13 mouse cellular contexts compared by ENCODE assay signal in genomic region chr6:115985622-115986021, GRCm38 (mm10). TPM values are rescaled to one million over a fixed set of nuclear protein-coding genes. Genes with fewer than 3 reads are reported as not detected.
A peak's percentile ranks its signal among the peaks of the same experiment; 100 is the strongest.
DNase-seq lines count a peak whose midpoint lies in the region; ATAC-seq and TF ChIP-seq lines count a peak whose summit lies in the region.
"Had no signal": no experiment of that assay in that cellular context is flagged by ENCODE, and none has a peak within 500 bp of the region (broad histone marks: within the 10 kb centered on the region; RNA-seq: fewer than 3 reads in every experiment).

No protein-coding gene starts in this region.

- H3K4me2 ChIP-seq in heart, embryonic 12.5 days = peak overlapping the region; percentile 75
- H3K4me2 ChIP-seq in lung, embryonic 14.5 days = peak overlapping the region; percentile 91
- H3K4me2 ChIP-seq in stomach, embryonic 14.5 days (replicated peaks; ENCODE audit: low read depth, low read length) = peak overlapping the region; percentile 17; the same call in 1 of the 2 replicates
- H3K4me2 ChIP-seq: midbrain, embryonic 15.5 days had no signal

- 47% methylated on average over 9 of the region's 9 CpGs for WGBS in heart, embryonic 12.5 days
- 20% methylated on average over 9 of the region's 9 CpGs for WGBS in lung, embryonic 14.5 days
- WGBS in stomach, embryonic 14.5 days = 39% methylated on average over 9 of the region's 9 CpGs

- no peaks in the 10 kb centered on the region for H3K36me3 ChIP-seq in heart, embryonic 12.5 days
- H3K36me3 ChIP-seq in lung, embryonic 14.5 days (ENCODE audit: insufficient read depth) = peaks cover 15% of the 10 kb centered on the region
- no peaks in the 10 kb centered on the region for H3K36me3 ChIP-seq in stomach, embryonic 14.5 days (ENCODE audit: control insufficient read depth, insufficient read depth, low read length)
- H3K36me3 ChIP-seq: midbrain, embryonic 15.5 days had no signal

- DNase-seq in heart, adult 8-10 months (ENCODE audit: low spot score) = no peak
- peak; percentile 33 for DNase-seq in lung, embryonic 14.5 days
- DNase-seq in lung, postnatal 10 days = no peak
- DNase-seq in layer of hippocampus, adult 9-11 months = no peak
- DNase-seq: left cerebral cortex, postnatal 4 days; lung, postnatal 36 days; right cerebral cortex, postnatal 4 days had no signal

- H3K9me3 ChIP-seq in heart, embryonic 12.5 days (replicated peaks) = no peaks in the 10 kb centered on the region
- no peaks in the 10 kb centered on the region for H3K9me3 ChIP-seq in lung, embryonic 14.5 days (ENCODE audit: low read depth, low read length)
- no peaks in the 10 kb centered on the region for H3K9me3 ChIP-seq in stomach, embryonic 14.5 days (ENCODE audit: control insufficient read depth, low read depth, low read length)
- H3K9me3 ChIP-seq: midbrain, embryonic 15.5 days had no signal

- H3K4me3 ChIP-seq in heart, embryonic 12.5 days = no peak overlapping the region
- no peak overlapping the region for H3K4me3 ChIP-seq in lung, embryonic 14.5 days (ENCODE audit: low read depth, low read length)
- H3K4me3 ChIP-seq in brown adipose tissue, adult 24 weeks (ENCODE audit: insufficient read depth, low read depth, low read length) = 0 out of 2 replicates have a peak overlapping the region, but pooled peaks have one; percentile 8
- no peak overlapping the region for H3K4me3 ChIP-seq in stomach, embryonic 14.5 days (ENCODE audit: low read depth, low read length)
- H3K4me3 ChIP-seq: midbrain, embryonic 15.5 days had no signal

- no peak for TF ChIP-seq CTCF in lung, embryonic 14.5 days (IDR thresholded peaks at IDR 0.05; ENCODE audit: low read depth)

- H3K4me1 ChIP-seq in heart, embryonic 12.5 days (replicated peaks) = peaks cover 75% of the 10 kb centered on the region
- peaks cover 52% of the 10 kb centered on the region for H3K4me1 ChIP-seq in lung, embryonic 14.5 days (ENCODE audit: insufficient read depth)
- peaks cover 59% of the 10 kb centered on the region for H3K4me1 ChIP-seq in brown adipose tissue, adult 24 weeks (ENCODE audit: control insufficient read depth, insufficient read depth, insufficient read length, low read length)
- H3K4me1 ChIP-seq in stomach, embryonic 14.5 days (ENCODE audit: control insufficient read depth, insufficient read depth, low read length) = peaks cover 40% of the 10 kb centered on the region

- H3K9ac ChIP-seq in heart, embryonic 12.5 days = peak overlapping the region; percentile 48
- 0 out of 2 replicates have a peak overlapping the region, but pooled peaks have one; percentile 20 for H3K9ac ChIP-seq in lung, embryonic 14.5 days
- no peak overlapping the region for H3K9ac ChIP-seq in stomach, embryonic 14.5 days (replicated peaks; ENCODE audit: low read depth, low read length)
- H3K9ac ChIP-seq: midbrain, embryonic 15.5 days had no signal

- H3K27me3 ChIP-seq in heart, embryonic 12.5 days (replicated peaks) = no peaks in the 10 kb centered on the region
- H3K27me3 ChIP-seq in lung, embryonic 14.5 days (ENCODE audit: insufficient read depth, low read length) = no peaks in the 10 kb centered on the region
- H3K27me3 ChIP-seq in stomach, embryonic 14.5 days (ENCODE audit: control insufficient read depth, insufficient read depth, low read length) = no peaks in the 10 kb centered on the region

- no peak for ATAC-seq in heart, embryonic 12.5 days (ENCODE audit: insufficient number of reproducible peaks, low FRiP score)
- no peak for ATAC-seq in lung, embryonic 14.5 days (ENCODE audit: insufficient read depth)
- no peak for ATAC-seq in stomach, embryonic 14.5 days (ENCODE audit: insufficient number of reproducible peaks, insufficient read depth, low FRiP score, low read depth)
- ATAC-seq: midbrain, embryonic 15.5 days had no signal

- no peak overlapping the region for H3K27ac ChIP-seq in heart, embryonic 12.5 days (ENCODE audit: poor library complexity, severe bottlenecking)
- H3K27ac ChIP-seq in lung, embryonic 14.5 days (ENCODE audit: low read depth) = peak overlapping the region; percentile 94
- no peak overlapping the region for H3K27ac ChIP-seq in brown adipose tissue, adult 24 weeks (replicated peaks; ENCODE audit: low read depth, low read length)
- H3K27ac ChIP-seq in stomach, embryonic 14.5 days (ENCODE audit: low read length) = no peak overlapping the region
- H3K27ac ChIP-seq: midbrain, embryonic 15.5 days had no signal

RNA-seq across cellular contexts. Expression of gene Plxnd1, which starts 9.2 kb away (rescaled TPM):
- 60.8 and 80.5 TPM in 2 replicates for polyA plus RNA-seq in heart, embryonic 12.5 days (2016; fragmentation: Nextera tagmentation; extraction: Ambion mirVana)
- total RNA-seq in heart, adult 8-10 months (2022) = 10 to 100 TPM; 43.8 to 75.7 (median 63.5) TPM
- polyA plus RNA-seq in lung, embryonic 14.5 days (2014; fragmentation: Nextera tagmentation; extraction: Ambion mirVana) = 81.9 and 84.2 TPM in 2 replicates
- 20.2 and 24.0 TPM in 2 replicates for polyA plus RNA-seq in brown adipose tissue, adult 24 weeks (2012; ENCODE audit: insufficient read depth, insufficient read length, missing spikeins)
- polyA plus RNA-seq in stomach, embryonic 14.5 days (2014; fragmentation: Nextera tagmentation; extraction: Ambion mirVana) = 43.1 and 44.5 TPM in 2 replicates

RNA-seq across cellular contexts. Expression of gene H1foo, which starts 40.9 kb away (rescaled TPM):
- not detected in 2 replicates for polyA plus RNA-seq in heart, embryonic 12.5 days (2016; fragmentation: Nextera tagmentation; extraction: Ambion mirVana)
- total RNA-seq in heart, adult 8-10 months (2022) = not detected
- not detected in 2 replicates for polyA plus RNA-seq in lung, embryonic 14.5 days (2014; fragmentation: Nextera tagmentation; extraction: Ambion mirVana)
- not detected in 2 replicates for polyA plus RNA-seq in brown adipose tissue, adult 24 weeks (2012; ENCODE audit: insufficient read depth, insufficient read length, missing spikeins)
- polyA plus RNA-seq in stomach, embryonic 14.5 days (2014; fragmentation: Nextera tagmentation; extraction: Ambion mirVana) = not detected in 2 replicates
- total RNA-seq: gastrocnemius, adult 8-10 months; layer of hippocampus, adult 8-10 months; left cerebral cortex, postnatal 4 days had no signal
- polyA plus RNA-seq: midbrain, embryonic 15.5 days had no signal

RNA-seq across cellular contexts. Expression of gene Rho, which starts 54.1 kb away (rescaled TPM):
- polyA plus RNA-seq in heart, embryonic 12.5 days (2016; fragmentation: Nextera tagmentation; extraction: Ambion mirVana) = 0.13 TPM in 1 of 2 replicates, not detected in the other
- total RNA-seq in heart, adult 8-10 months (2022) = not detected
- polyA plus RNA-seq in lung, embryonic 14.5 days (2014; fragmentation: Nextera tagmentation; extraction: Ambion mirVana) = 0.09 and 0.18 TPM in 2 replicates
- not detected in 2 replicates for polyA plus RNA-seq in brown adipose tissue, adult 24 weeks (2012; ENCODE audit: insufficient read depth, insufficient read length, missing spikeins)
- 0.25 TPM in 1 of 2 replicates, not detected in the other for polyA plus RNA-seq in stomach, embryonic 14.5 days (2014; fragmentation: Nextera tagmentation; extraction: Ambion mirVana)
- total RNA-seq: gastrocnemius, adult 8-10 months had no signal

Comparison
In these comparisons a context has a peak if more than half of its experiments do, and no peak if none do; other contexts are left out.
1. H3K4me2 ChIP-seq: peak in every context shown above with its lines; median percentile 91 in lung, embryonic 14.5 days; 75 in heart, embryonic 12.5 days; 17 in stomach, embryonic 14.5 days.